Mouse (Mus musculus): ENCODE results near the gene Myadml2.

DNA sequence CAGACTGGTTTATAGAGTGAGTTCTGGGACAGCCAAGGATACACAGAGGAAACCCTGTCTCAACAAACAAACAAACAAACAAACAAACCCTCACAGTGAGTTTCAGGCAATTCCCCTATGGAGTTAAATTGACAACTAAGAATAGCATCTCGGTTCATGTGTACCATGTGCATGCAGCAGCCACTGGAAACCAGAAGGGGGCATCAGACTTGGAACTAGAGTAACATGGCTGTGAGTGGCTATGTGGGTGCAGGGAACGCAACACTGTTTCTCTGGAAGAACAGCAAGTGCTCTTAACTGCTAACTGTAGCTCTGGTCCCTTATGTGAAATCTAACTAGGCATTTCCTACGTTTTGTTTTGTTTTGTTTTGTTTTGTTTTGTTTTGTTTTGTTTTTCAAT lies 3.9 kb upstream of the Myadml2 start:
- no peak for TF ChIP-seq CTCF (IDR thresholded peaks at IDR 0.05; ENCODE audit: control insufficient read depth, insufficient read depth, insufficient read length)
- no peak for TF ChIP-seq MYOD1 (IDR thresholded peaks at IDR 0.05; ENCODE audit: control insufficient read depth, insufficient read length, low read depth)
- no peak for TF ChIP-seq MYOG (IDR thresholded peaks at IDR 0.05; ENCODE audit: control insufficient read depth, extremely low read depth, insufficient read length)
- TF ChIP-seq USF1 (IDR thresholded peaks at IDR 0.05; ENCODE audit: low read depth): no peak
- TF ChIP-seq MAX (IDR thresholded peaks at IDR 0.05): no peak
- no peak for TF ChIP-seq FOSL1 (IDR thresholded peaks at IDR 0.05; ENCODE audit: insufficient read depth, low read length, poor library complexity, severe bottlenecking)
